Mouse (Mus musculus) hindbrain, embryonic 13.5 days (tissue): ENCODE measurements at regions not wholly inside any gene's neighbourhood (a gene's known extent, or its start where the extent isn't known, plus 50 kb on each side); places are given as distances from the start of the nearest gene placed in this dataset.
"Not testable (repeated sequence)": the region's sequence is repeated elsewhere in the genome, so short reads cannot be mapped to it uniquely, and the experiment has no call there.

Source experiments
- ATAC-seq: fragments of 200-750 bp; cut with Nextera tagmentation; 2 replicates; pipeline ENCODE4 v1.8.0; 2017; ENCODE audit warnings: moderate TSS enrichment; ENCODE audit not compliant: low FRiP score
- H3K27ac ChIP-seq: fragments of 300-500 bp; sonication (generic); 2 replicates; pipeline ENCODE4 v1.5.1; 2015; ENCODE audit warnings: inconsistent platforms, mild to moderate bottlenecking, moderate library complexity
- H3K27me3 ChIP-seq: fragments of 300-500 bp; sonication (generic); 2 replicates; pipeline ENCODE4 v1.6.1; 2015; ENCODE audit warnings: mild to moderate bottlenecking, inconsistent platforms
- H3K36me3 ChIP-seq: fragments of 300-500 bp; sonication (generic); 2 replicates; pipeline ENCODE4 v1.6.1; 2015; ENCODE audit warnings: mild to moderate bottlenecking, inconsistent platforms
- H3K4me1 ChIP-seq: fragments of 300-500 bp; sonication (generic); replicated peaks from 2 replicates; pipeline ENCODE4 v1.6.1; 2015; ENCODE audit warnings: inconsistent platforms
- H3K4me2 ChIP-seq: fragments of 300-500 bp; sonication (generic); 2 replicates; pipeline ENCODE4 v1.6.1; 2015; ENCODE audit warnings: inconsistent platforms, mild to moderate bottlenecking, moderate library complexity
- H3K4me3 ChIP-seq: fragments of 300-500 bp; sonication (generic); 2 replicates; pipeline ENCODE4 v1.5.1; 2015; ENCODE audit warnings: mild to moderate bottlenecking, inconsistent platforms
- H3K9ac ChIP-seq: fragments of 300-500 bp; sonication (generic); 2 replicates; pipeline ENCODE4 v1.6.1; 2015; ENCODE audit warnings: mild to moderate bottlenecking, inconsistent platforms
- H3K9me3 ChIP-seq: fragments of 300-500 bp; sonication (generic); 2 replicates; pipeline ENCODE4 v1.6.1; 2016; ENCODE audit warnings: inconsistent platforms
- WGBS: fragments of 180-500 bp; shearing (Covaris S2); methylation state at CpG from one replicate; pipeline ENCODE4 v1.1.7; 2015; 5-methylcytosine and 5-hydroxymethylcytosine counted together

DNA sequence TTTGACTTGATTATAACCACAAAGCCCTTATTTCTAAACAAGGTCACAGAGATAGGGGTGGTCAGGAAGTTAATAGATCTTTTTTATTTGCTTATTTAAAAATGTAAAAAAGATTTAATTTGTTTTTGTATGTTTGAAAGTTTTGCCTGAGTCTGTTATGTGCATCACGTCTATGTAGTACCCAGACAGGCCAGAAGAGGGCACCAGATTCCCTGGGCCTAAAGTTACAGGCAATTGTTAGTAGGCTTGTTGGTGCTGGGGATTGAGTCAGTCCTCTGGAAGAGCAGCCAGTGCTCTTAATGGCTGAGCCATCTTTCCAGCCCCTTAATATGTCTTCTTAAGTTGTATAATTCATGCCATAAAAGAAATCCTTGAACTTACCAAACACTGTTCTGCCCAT is 211.5 kb upstream of the 1700012A03Rik start:
- Histone ChIP-seq H3K4me1 (peaks cover 25% of the 10 kb centered on the region), H3K9ac (no peak overlapping the region), H3K4me3 (no peak overlapping the region), H3K27ac (no peak overlapping the region), H3K4me2 (no peak overlapping the region), H3K9me3 (no peaks in the 10 kb centered on the region), H3K36me3 (no peaks in the 10 kb centered on the region), H3K27me3 (no peaks in the 10 kb centered on the region)
- no peak for ATAC-seq
- WGBS: 53% methylated on average over 1 of the region's 1 CpGs

DNA sequence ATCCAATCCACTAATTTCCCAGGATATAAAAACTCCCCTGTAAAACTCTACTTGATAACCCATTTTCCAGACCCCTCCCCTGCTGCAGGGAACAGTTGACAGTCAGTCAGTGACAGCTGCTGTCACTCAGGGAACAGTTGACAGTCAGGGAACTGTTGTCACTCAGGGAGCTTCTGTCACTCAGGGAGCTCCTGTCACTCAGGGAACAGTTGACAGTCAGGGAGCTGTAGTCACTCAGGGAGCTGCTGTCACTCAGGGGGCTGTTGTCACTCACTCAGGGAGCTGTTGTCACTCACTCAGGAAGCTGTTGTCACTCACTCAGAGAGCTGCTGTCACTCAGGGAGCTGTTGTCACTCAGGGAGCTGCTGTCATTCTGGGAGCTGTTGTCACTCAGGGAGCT is 214.3 kb upstream of the 1700012A03Rik start:
- Histone ChIP-seq H3K4me2 (no peak overlapping the region), H3K4me3 (no peak overlapping the region), H3K27me3 (no peaks in the 10 kb centered on the region), H3K36me3 (no peaks in the 10 kb centered on the region), H3K9me3 (no peaks in the 10 kb centered on the region), H3K27ac (peak overlapping the region; percentile 82; the same call in 1 of the 2 replicates), H3K4me1 (peaks cover 25% of the 10 kb centered on the region), H3K9ac (no peak overlapping the region)
- no peak for ATAC-seq

DNA sequence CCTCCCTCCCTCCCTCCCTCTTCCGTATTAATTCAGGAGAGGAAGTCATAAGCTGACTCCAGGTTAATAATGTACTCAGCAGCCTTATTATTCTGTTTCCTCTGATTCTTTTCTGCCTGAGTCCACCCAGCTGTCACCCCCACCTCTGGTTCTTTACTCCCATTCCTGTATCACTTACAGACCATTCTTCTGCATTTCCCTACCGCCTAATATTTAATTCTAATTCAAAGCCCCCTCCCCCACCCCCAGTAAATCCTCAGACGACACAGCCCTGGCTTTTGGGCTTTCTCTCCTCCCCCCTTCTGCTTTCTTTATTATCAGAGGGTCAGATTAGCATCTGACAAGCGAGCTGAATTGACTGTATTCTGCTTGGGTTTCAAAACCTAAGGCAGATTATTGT is 215.5 kb upstream of the 1700012A03Rik start:
- ATAC-seq: peak; percentile 36; the same call in 1 of the 2 replicates
- Histone ChIP-seq H3K9ac (no peak overlapping the region), H3K4me3 (no peak overlapping the region), H3K9me3 (no peaks in the 10 kb centered on the region), H3K4me2 (no peak overlapping the region), H3K27ac (peak overlapping the region; percentile 82), H3K36me3 (no peaks in the 10 kb centered on the region), H3K4me1 (peaks cover 22% of the 10 kb centered on the region), H3K27me3 (no peaks in the 10 kb centered on the region)
- WGBS: 6% methylated on average over 3 of the region's 4 CpGs

- Histone ChIP-seq H3K9me3 (no peaks in the 10 kb centered on the region), H3K27ac (0 out of 2 replicates have a peak overlapping the region, but pooled peaks have one; percentile 15), H3K9ac (no peak overlapping the region), H3K36me3 (no peaks in the 10 kb centered on the region), H3K27me3 (peaks cover 3% of the 10 kb centered on the region; the same call in 1 of the 2 replicates), H3K4me2 (no peak overlapping the region), H3K4me1 (peaks cover 11% of the 10 kb centered on the region), H3K4me3 (no peak overlapping the region)
- no peak for ATAC-seq
- WGBS: 67% methylated on average over 11 of the region's 11 CpGs
Measured at GRCm38 (mm10) chr6:31830610-31831009, 219.4 kb upstream of the 1700012A03Rik start.

GRCm38 (mm10) chr6:31823616-31824015 is 226.4 kb upstream of the 1700012A03Rik start:
- Histone ChIP-seq H3K4me2 (no peak overlapping the region), H3K4me3 (no peak overlapping the region), H3K27ac (no peak overlapping the region), H3K36me3 (no peaks in the 10 kb centered on the region), H3K27me3 (peaks cover 3% of the 10 kb centered on the region; the same call in 1 of the 2 replicates), H3K4me1 (peaks cover 11% of the 10 kb centered on the region), H3K9me3 (no peaks in the 10 kb centered on the region), H3K9ac (no peak overlapping the region)
- WGBS: 85% methylated on average over 5 of the region's 5 CpGs
- ATAC-seq: no peak

- no peaks in the 10 kb centered on the region for H3K36me3 ChIP-seq
- no peak overlapping the region for H3K27ac ChIP-seq
- H3K4me1 ChIP-seq: peaks cover 16% of the 10 kb centered on the region
- no peak overlapping the region for H3K4me3 ChIP-seq
- H3K27me3 ChIP-seq: peaks cover 3% of the 10 kb centered on the region; the same call in 1 of the 2 replicates
- WGBS: 77% methylated on average over 9 of the region's 9 CpGs
- no peak for ATAC-seq
- H3K4me2 ChIP-seq: no peak overlapping the region
- no peak overlapping the region for H3K9ac ChIP-seq
- H3K9me3 ChIP-seq: no peaks in the 10 kb centered on the region
Measured at GRCm38 (mm10) chr6:31822186-31823085, 227.6 kb upstream of the 1700012A03Rik start.

GRCm38 (mm10) chr6:31821621-31822020 is 228.4 kb upstream of the 1700012A03Rik start:
- Histone ChIP-seq H3K9ac (no peak overlapping the region), H3K4me2 (no peak overlapping the region), H3K9me3 (no peaks in the 10 kb centered on the region), H3K27me3 (peaks cover 3% of the 10 kb centered on the region; the same call in 1 of the 2 replicates), H3K36me3 (no peaks in the 10 kb centered on the region), H3K27ac (no peak overlapping the region), H3K4me1 (peaks cover 16% of the 10 kb centered on the region), H3K4me3 (no peak overlapping the region)
- WGBS: 48% methylated on average over 7 of the region's 7 CpGs
- ATAC-seq: no peak

- Histone ChIP-seq H3K9me3 (no peaks in the 10 kb centered on the region), H3K4me3 (no peak overlapping the region), H3K4me2 (no peak overlapping the region), H3K4me1 (peaks cover 11% of the 10 kb centered on the region), H3K27me3 (no peaks in the 10 kb centered on the region), H3K36me3 (no peaks in the 10 kb centered on the region), H3K27ac (no peak overlapping the region; the same call in 1 of the 2 replicates), H3K9ac (no peak overlapping the region)
- ATAC-seq: no peak
- WGBS: 92% methylated on average over 1 of the region's 1 CpGs
Measured at GRCm38 (mm10) chr6:31817640-31818039, 232.4 kb upstream of the 1700012A03Rik start.

- Histone ChIP-seq H3K4me1 (peaks cover 33% of the 10 kb centered on the region), H3K36me3 (no peaks in the 10 kb centered on the region), H3K9me3 (no peaks in the 10 kb centered on the region), H3K27me3 (no peaks in the 10 kb centered on the region), H3K4me2 (no peak overlapping the region), H3K4me3 (no peak overlapping the region), H3K9ac (no peak overlapping the region), H3K27ac (peak overlapping the region; percentile 72)
- WGBS: 43% methylated on average over 9 of the region's 9 CpGs
- no peak for ATAC-seq
Measured at GRCm38 (mm10) chr6:31811890-31812289, 238.2 kb upstream of the 1700012A03Rik start.

GRCm38 (mm10) chr6:31810602-31811512 is 239.2 kb upstream of the 1700012A03Rik start:
- 43% methylated on average over 10 of the region's 10 CpGs for WGBS
- H3K9me3 ChIP-seq: no peaks in the 10 kb centered on the region
- peaks cover 37% of the 10 kb centered on the region for H3K4me1 ChIP-seq
- no peak overlapping the region for H3K9ac ChIP-seq
- H3K36me3 ChIP-seq: no peaks in the 10 kb centered on the region
- H3K4me2 ChIP-seq: no peak overlapping the region
- no peaks in the 10 kb centered on the region for H3K27me3 ChIP-seq
- ATAC-seq: no peak
- peak overlapping the region; percentile 72 for H3K27ac ChIP-seq
- no peak overlapping the region for H3K4me3 ChIP-seq

DNA sequence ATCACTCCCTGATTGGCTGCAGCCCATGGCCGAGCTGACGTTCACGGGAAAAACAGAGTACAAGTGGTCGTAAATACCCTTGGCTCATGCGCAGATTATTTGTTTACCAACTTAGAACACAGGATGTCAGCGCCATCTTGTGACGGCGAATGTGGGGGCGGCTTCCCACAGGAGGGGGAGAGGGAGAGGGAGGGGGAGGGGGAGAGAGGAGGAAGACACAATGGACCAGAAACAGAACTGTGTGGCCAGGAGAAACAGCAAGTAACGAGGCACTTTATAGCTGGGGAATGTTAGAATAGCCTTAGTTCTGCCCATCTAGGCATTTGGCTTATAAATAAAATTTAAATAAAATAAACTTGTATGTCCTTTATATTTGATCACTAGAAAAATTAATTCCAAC is 240.7 kb upstream of the Podxl start:
- 70% methylated on average over 6 of the region's 10 CpGs for WGBS
- H3K9ac ChIP-seq, H3K4me2 ChIP-seq, ATAC-seq, H3K27me3 ChIP-seq, H3K9me3 ChIP-seq, H3K4me3 ChIP-seq, H3K27ac ChIP-seq, H3K36me3 ChIP-seq: not testable (repeated sequence)
- H3K4me1 ChIP-seq: peaks cover 15% of the 10 kb centered on the region

GRCm38 (mm10) chr6:31803222-31803621 is 239.4 kb upstream of the Podxl start:
- not testable (repeated sequence) for H3K27me3 ChIP-seq, H3K27ac ChIP-seq, H3K36me3 ChIP-seq, H3K9me3 ChIP-seq, H3K4me2 ChIP-seq, ATAC-seq, H3K4me3 ChIP-seq, H3K9ac ChIP-seq
- 81% methylated on average over 12 of the region's 24 CpGs for WGBS
- peaks cover 14% of the 10 kb centered on the region for H3K4me1 ChIP-seq
